Mouse (Mus musculus): Measurements from ENCODE around the gene Unc50. TPM values are rescaled to one million over a fixed set of nuclear protein-coding genes. Genes with fewer than 3 reads are reported as not detected.

The Unc50 gene
- total and polyA plus RNA-seq, 3 experiments = 41.8 to 75.5 (median 58.5) TPM

DNA sequence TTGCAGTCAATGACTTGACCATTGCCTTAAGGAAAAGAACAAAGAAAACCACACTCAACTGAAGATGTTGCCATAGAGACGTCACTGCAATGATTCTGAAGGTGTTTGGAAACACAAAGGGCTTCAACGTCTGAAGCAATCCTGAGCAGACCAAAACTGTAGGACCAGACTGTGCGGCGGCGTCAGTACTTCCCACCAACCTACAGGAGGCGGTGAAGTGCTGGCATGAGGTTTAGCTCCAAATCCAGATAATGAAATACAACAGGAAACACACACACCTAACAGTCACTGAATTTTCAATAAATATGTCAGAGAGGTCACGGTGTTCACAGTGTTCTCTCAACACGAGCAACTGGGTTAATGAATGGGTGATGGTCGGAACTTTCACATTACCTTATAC, 49.1 kb downstream of the Unc50 start (continued):
- TF ChIP-seq USF2 (conservative IDR thresholded peaks at IDR 0.05; ENCODE audit: low read depth, low read length) (no peak), ZMIZ1 (IDR thresholded peaks at IDR 0.05; ENCODE audit: low read depth, low read length) (no peak), MYC (IDR thresholded peaks at IDR 0.05; ENCODE audit: low read depth, low read length) (no peak), HCFC1 (IDR thresholded peaks at IDR 0.05; ENCODE audit: low read depth, low read length) (no peak), JUN (IDR thresholded peaks at IDR 0.05; ENCODE audit: insufficient read depth, low read depth, low read length) (no peak), POLR2A (IDR thresholded peaks at IDR 0.05; ENCODE audit: low read depth, low read length) (no peak), MAFK (IDR thresholded peaks at IDR 0.05; ENCODE audit: insufficient replicate concordance, low read length) (no peak)

DNA sequence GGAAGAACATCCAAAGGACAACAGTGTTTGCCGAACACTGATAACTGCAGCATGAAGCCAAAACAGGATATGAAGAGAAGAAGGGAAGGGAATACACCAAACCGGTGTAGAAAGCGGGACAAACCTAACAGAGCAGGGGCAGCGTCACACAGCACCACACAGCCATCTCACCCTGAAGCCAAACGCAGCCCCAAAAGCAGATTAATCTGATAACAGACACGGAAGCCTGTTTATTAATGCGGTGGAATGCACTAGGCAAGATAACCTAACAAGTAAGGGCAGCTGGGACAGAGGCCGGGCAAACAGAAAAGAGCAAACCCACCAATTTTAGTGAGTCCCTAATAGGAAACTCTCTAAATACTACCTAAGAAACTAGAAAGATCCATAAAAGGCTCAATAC, 49.8 kb downstream of the Unc50 start:
- TF ChIP-seq POLR2AphosphoS2 (IDR thresholded peaks at IDR 0.05; ENCODE audit: low read depth, low read length) = no peak
- TF ChIP-seq BHLHE40 (IDR thresholded peaks at IDR 0.05; ENCODE audit: low read depth, low read length) = no peak
- no peak for TF ChIP-seq PAX5 (IDR thresholded peaks at IDR 0.05; ENCODE audit: low read length)
- no peak for TF ChIP-seq JUN (IDR thresholded peaks at IDR 0.05; ENCODE audit: insufficient read depth, low read depth, low read length)
- TF ChIP-seq GABPA (IDR thresholded peaks at IDR 0.05; ENCODE audit: insufficient replicate concordance, low read depth, low read length) = no peak
- no peak for TF ChIP-seq SMC3 (IDR thresholded peaks at IDR 0.05; ENCODE audit: low read depth, low read length)
- TF ChIP-seq ZNF384 (IDR thresholded peaks at IDR 0.05; ENCODE audit: low read depth, low read length) = no peak
- no peak for TF ChIP-seq NRF1 (IDR thresholded peaks at IDR 0.05; ENCODE audit: low read depth, low read length)
- TF ChIP-seq CHD1 (IDR thresholded peaks at IDR 0.05; ENCODE audit: low read depth, low read length) = no peak
- TF ChIP-seq TBP (conservative IDR thresholded peaks at IDR 0.05; ENCODE audit: low read depth, low read length) = no peak
- no peak for TF ChIP-seq CHD2 (IDR thresholded peaks at IDR 0.05; ENCODE audit: low read length)
- TF ChIP-seq SIN3A (IDR thresholded peaks at IDR 0.05; ENCODE audit: low read length) = no peak
- H3K4me3 ChIP-seq (replicated peaks in 1 of 3; ENCODE audit: low read depth in 2 of 3, low read length in 2 of 3, poor library complexity in 1 of 3) = no peak overlapping the region
- H3K4me1 ChIP-seq (ENCODE audit: control insufficient read depth in 1 of 2, insufficient read depth in 2 of 2) = peaks cover 13 to 65% of the 10 kb centered on the region in 2 experiments
- dilution Hi-C loops (cut with MboI; ENCODE audit: extremely low pct_ligation_motif_present, extremely low pct_unique_long_range_greater_than_20kb, low sequenced_read_pairs) = no loop called here
- peaks cover 24% of the 10 kb centered on the region for H3K79me2 ChIP-seq (replicated peaks; ENCODE audit: control insufficient read depth, extremely low read depth, insufficient read depth, poor library complexity, severe bottlenecking)
- no peak overlapping the region for H3K4me2 ChIP-seq (ENCODE audit: insufficient read depth, low read depth, poor library complexity, severe bottlenecking)
- no peak for DNase-seq (ENCODE audit: extremely low read depth)
- in situ Hi-C loops (cut with MboI; ENCODE audit: low pct_ligation_motif_present, low pct_unique_long_range_greater_than_20kb, low sequenced_read_pairs) = no loop called here
- H3K9me3 ChIP-seq (replicated peaks; ENCODE audit: low read length) = no peaks in the 10 kb centered on the region
- H3K27me3 ChIP-seq (replicated peaks) = no peaks in the 10 kb centered on the region
- H3K36me3 ChIP-seq (replicated peaks in 1 of 2; ENCODE audit: control insufficient read depth in 1 of 2, insufficient read depth in 1 of 2, low read length in 1 of 2) = peaks cover 10 to 28% of the 10 kb centered on the region in 2 experiments
- no peak overlapping the region for H3K9ac ChIP-seq (ENCODE audit: insufficient read depth, low read depth)
- H3K27ac ChIP-seq (ENCODE audit: insufficient read depth, low read depth) = peak overlapping the region; percentile 31; the same call in 1 of the 2 replicates

DNA sequence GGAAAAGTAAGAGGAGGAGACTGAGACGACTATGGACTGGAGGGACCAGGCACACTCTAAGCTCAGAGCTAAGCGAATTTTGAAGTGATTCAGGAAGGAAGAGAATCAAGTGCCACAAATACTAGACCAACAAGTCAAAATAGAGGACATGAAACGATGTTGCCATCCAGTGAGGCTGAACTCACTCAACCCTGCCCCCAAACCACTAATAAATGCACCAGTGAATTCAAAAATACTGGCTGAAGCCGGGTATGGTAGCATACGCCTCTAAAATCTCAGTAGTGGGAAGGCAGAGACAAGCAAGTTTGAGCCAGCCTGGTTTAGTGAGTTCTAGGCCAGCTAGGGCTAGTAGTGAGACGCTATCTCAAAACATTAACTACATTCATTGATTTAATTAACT, 50.8 kb downstream of the Unc50 start:
- H3K4me2 ChIP-seq (ENCODE audit: insufficient read depth, low read depth, poor library complexity, severe bottlenecking) = no peak overlapping the region
- no peak for DNase-seq (ENCODE audit: extremely low read depth)
- H3K9ac ChIP-seq (ENCODE audit: insufficient read depth, low read depth) = no peak overlapping the region
- H3K4me1 ChIP-seq (ENCODE audit: control insufficient read depth in 1 of 2, insufficient read depth in 2 of 2) = peaks cover 10 to 56% of the 10 kb centered on the region in 2 experiments
- H3K27me3 ChIP-seq (replicated peaks) = no peaks in the 10 kb centered on the region
- H3K79me2 ChIP-seq (replicated peaks; ENCODE audit: control insufficient read depth, extremely low read depth, insufficient read depth, poor library complexity, severe bottlenecking) = peaks cover 23% of the 10 kb centered on the region
- dilution Hi-C loops (cut with MboI; ENCODE audit: extremely low pct_ligation_motif_present, extremely low pct_unique_long_range_greater_than_20kb, low sequenced_read_pairs) = no loop called here
- H3K27ac ChIP-seq (ENCODE audit: insufficient read depth, low read depth) = no peak overlapping the region
- H3K36me3 ChIP-seq (replicated peaks in 1 of 2; ENCODE audit: control insufficient read depth in 1 of 2, insufficient read depth in 1 of 2, low read length in 1 of 2) = peaks cover 14 to 34% of the 10 kb centered on the region in 2 experiments
- in situ Hi-C loops (cut with MboI; ENCODE audit: low pct_ligation_motif_present, low pct_unique_long_range_greater_than_20kb, low sequenced_read_pairs) = no loop called here
- H3K4me3 ChIP-seq (replicated peaks in 1 of 3; ENCODE audit: low read depth in 2 of 3, low read length in 2 of 3, poor library complexity in 1 of 3) = no peak overlapping the region
- peaks cover 3% of the 10 kb centered on the region for H3K9me3 ChIP-seq (replicated peaks; ENCODE audit: low read length)
- no peak for TF ChIP-seq UBTF (IDR thresholded peaks at IDR 0.05; ENCODE audit: low read depth, low read length)
- TF ChIP-seq ETS1 (conservative IDR thresholded peaks at IDR 0.05; ENCODE audit: low read depth, low read length) = no peak
- TF ChIP-seq RAD21 (IDR thresholded peaks at IDR 0.05; ENCODE audit: low read depth, low read length) = no peak
- TF ChIP-seq ZC3H11A (IDR thresholded peaks at IDR 0.05; ENCODE audit: low read depth, low read length) = no peak
- TF ChIP-seq PAX5 (IDR thresholded peaks at IDR 0.05; ENCODE audit: low read length) = no peak
- TF ChIP-seq MXI1 (IDR thresholded peaks at IDR 0.05; ENCODE audit: low read depth, low read length) = no peak
- TF ChIP-seq BHLHE40 (IDR thresholded peaks at IDR 0.05; ENCODE audit: low read depth, low read length) = no peak
- TF ChIP-seq SIN3A (IDR thresholded peaks at IDR 0.05; ENCODE audit: low read length) = no peak
- TF ChIP-seq GABPA (IDR thresholded peaks at IDR 0.05; ENCODE audit: insufficient replicate concordance, low read depth, low read length) = no peak
- TF ChIP-seq MAFK (IDR thresholded peaks at IDR 0.05; ENCODE audit: insufficient replicate concordance, low read length) = no peak
- no peak for TF ChIP-seq CHD2 (IDR thresholded peaks at IDR 0.05; ENCODE audit: low read length)
- no peak for TF ChIP-seq ELF1 (IDR thresholded peaks at IDR 0.05; ENCODE audit: low read depth, low read length)

Data from CH12.LX (cell line).